26 mouse cellular contexts compared by ENCODE assay signal in genomic region chr12:51939848-51940247, GRCm38 (mm10).
"Had no signal": no experiment of that assay in that cellular context is flagged by ENCODE, and none has a peak within 500 bp of the region (broad histone marks: within the 10 kb centered on the region; RNA-seq: fewer than 3 reads in every experiment).

No protein-coding gene starts in this region.

- DNase-seq: gastrocnemius, adult 2 months; gastrocnemius, postnatal 10 days; gastrocnemius, postnatal 25 days; heart, adult 2 months; heart, postnatal 14 days; heart, postnatal 4 days; kidney, adult 18-20 months; kidney, adult 8-10 months; kidney, postnatal 10 days; kidney, postnatal 25 days; kidney, postnatal 4 days; left cerebral cortex, postnatal 4 days had no signal

- H3K27me3 ChIP-seq: heart, embryonic 13.5 days; heart, embryonic 15.5 days; hindbrain, embryonic 12.5 days; intestine, embryonic 15.5 days; limb, embryonic 13.5 days; limb, embryonic 15.5 days had no signal

- H3K4me1 ChIP-seq: heart, embryonic 13.5 days; heart, embryonic 15.5 days; hindbrain, embryonic 10.5 days; hindbrain, embryonic 12.5 days; intestine, embryonic 15.5 days; limb, embryonic 13.5 days; limb, embryonic 15.5 days had no signal

- H3K4me3 ChIP-seq: gastrocnemius, adult 2 months; heart, adult 2 months; heart, embryonic 13.5 days; heart, embryonic 15.5 days; hindbrain, embryonic 10.5 days; hindbrain, embryonic 12.5 days; intestine, embryonic 15.5 days; layer of hippocampus, adult 2 months; left cerebral cortex, adult 2 months; limb, embryonic 13.5 days; limb, embryonic 15.5 days had no signal

- ATAC-seq: hindbrain, embryonic 16.5 days; inflammation-experienced regulatory T-cells, adult 6 months; intestine, embryonic 15.5 days; intestine, postnatal 0 days had no signal

- H3K27ac ChIP-seq: gastrocnemius, adult 2 months; heart, adult 2 months; heart, embryonic 13.5 days; heart, embryonic 15.5 days; hindbrain, embryonic 10.5 days; hindbrain, embryonic 12.5 days; hindbrain, embryonic 14.5 days; intestine, embryonic 15.5 days; layer of hippocampus, adult 2 months; left cerebral cortex, adult 2 months; limb, embryonic 13.5 days; limb, embryonic 15.5 days had no signal

- H3K9me3 ChIP-seq: heart, embryonic 13.5 days; heart, embryonic 15.5 days; hindbrain, embryonic 10.5 days; hindbrain, embryonic 12.5 days; intestine, embryonic 15.5 days; limb, embryonic 13.5 days; limb, embryonic 15.5 days had no signal

- H3K9ac ChIP-seq: heart, embryonic 13.5 days; heart, embryonic 15.5 days; hindbrain, embryonic 12.5 days; hindbrain, embryonic 14.5 days; intestine, embryonic 15.5 days; limb, embryonic 13.5 days; limb, embryonic 15.5 days had no signal

- H3K4me2 ChIP-seq: heart, embryonic 11.5 days; heart, embryonic 13.5 days; heart, embryonic 15.5 days; hindbrain, embryonic 12.5 days; hindbrain, embryonic 14.5 days; intestine, embryonic 15.5 days; limb, embryonic 13.5 days; limb, embryonic 15.5 days had no signal
